ENCODE assay signal across 8 mouse cellular contexts in genomic region chr4:108847715-108848504, GRCm38 (mm10). TPM values are rescaled to one million over a fixed set of nuclear protein-coding genes. Genes with fewer than 3 reads are reported as not detected.
DNase-seq lines count a peak whose midpoint lies in the region; ATAC-seq lines count a peak whose summit lies in the region.

Kti12 (plus strand) TSS chr4:108847785.

- H3K4me1 ChIP-seq in forebrain, embryonic 11.5 days (replicated peaks; ENCODE audit: control insufficient read depth, insufficient read depth, low read length), result peaks cover 6% of the 10 kb centered on the region; the same call in 1 of the 2 replicates
- H3K4me1 ChIP-seq in heart, embryonic 16.5 days (ENCODE audit: control insufficient read depth, insufficient read depth, low read length), result peaks cover 13% of the 10 kb centered on the region
- peaks cover 30% of the 10 kb centered on the region for H3K4me1 ChIP-seq in liver, embryonic 15.5 days (replicated peaks)
- peaks cover 13% of the 10 kb centered on the region for H3K4me1 ChIP-seq in neural tube, embryonic 12.5 days

- H3K9ac ChIP-seq in forebrain, embryonic 11.5 days (ENCODE audit: low read length), result peak within 1 kb of the TSS; percentile 79
- peak within 1 kb of the TSS; percentile 84 for H3K9ac ChIP-seq in heart, embryonic 16.5 days (ENCODE audit: low read length)
- peak within 1 kb of the TSS; percentile 78 for H3K9ac ChIP-seq in liver, embryonic 15.5 days
- H3K9ac ChIP-seq in neural tube, embryonic 12.5 days, result peak within 1 kb of the TSS; percentile 86

- under 1% methylated on average over 77 of the region's 77 CpGs for WGBS in forebrain, embryonic 11.5 days
- WGBS in heart, embryonic 16.5 days, result under 1% methylated on average over 77 of the region's 77 CpGs
- under 1% methylated on average over 77 of the region's 77 CpGs for WGBS in liver, embryonic 15.5 days (ENCODE audit: insufficient replicate concordance)
- under 1% methylated on average over 77 of the region's 77 CpGs for WGBS in neural tube, embryonic 12.5 days

- peak within 1 kb of the TSS; percentile 79 for H3K27ac ChIP-seq in forebrain, embryonic 11.5 days (ENCODE audit: low read depth, low read length)
- peak within 1 kb of the TSS; percentile 89 for H3K27ac ChIP-seq in heart, embryonic 16.5 days (ENCODE audit: low read length)
- H3K27ac ChIP-seq in liver, embryonic 15.5 days (replicated peaks), result peak within 1 kb of the TSS; percentile 82
- H3K27ac ChIP-seq in neural tube, embryonic 12.5 days, result peak within 1 kb of the TSS; percentile 57; the same call in 1 of the 2 replicates

- peak; percentile 83 for ATAC-seq in forebrain, embryonic 11.5 days (replicated peaks; ENCODE audit: low FRiP score)
- ATAC-seq in heart, embryonic 16.5 days (replicated peaks; ENCODE audit: extremely low read depth, insufficient read depth, low FRiP score), result peak; percentile 87
- peak; percentile 81 for ATAC-seq in liver, embryonic 15.5 days (ENCODE audit: insufficient read depth)
- ATAC-seq in neural tube, embryonic 12.5 days (ENCODE audit: low FRiP score, low read depth), result peak; percentile 85

- DNase-seq in CD8-positive naive resting alpha-beta T cell, adult 2 months (ENCODE audit: low read depth in 2 of 2, low spot score in 2 of 2), result peak; percentile 59 to 70
- DNase-seq in c-Kit-positive CD71-negative TER-119-negative erythroid progenitor cells, embryonic 14.5 days (ENCODE audit: low read depth), result peak; percentile 67
- peak; percentile 84 for DNase-seq in forebrain, embryonic 11.5 days (ENCODE audit: low spot score)
- DNase-seq in kidney, postnatal 36 days, result peak; percentile 89 to 90
- DNase-seq in telencephalon, adult 2 months (ENCODE audit: low read depth, low spot score), result peak; percentile 93

- no peaks in the 10 kb centered on the region for H3K27me3 ChIP-seq in forebrain, embryonic 11.5 days (ENCODE audit: control insufficient read depth, insufficient read depth, low read length)
- no peaks in the 10 kb centered on the region for H3K27me3 ChIP-seq in heart, embryonic 16.5 days (ENCODE audit: control insufficient read depth, insufficient read depth, low read length)
- H3K27me3 ChIP-seq in liver, embryonic 15.5 days, result no peaks in the 10 kb centered on the region
- H3K27me3 ChIP-seq in neural tube, embryonic 12.5 days (replicated peaks), result no peaks in the 10 kb centered on the region

- no peaks in the 10 kb centered on the region for H3K9me3 ChIP-seq in forebrain, embryonic 11.5 days (ENCODE audit: control insufficient read depth, low read length)
- no peaks in the 10 kb centered on the region for H3K9me3 ChIP-seq in heart, embryonic 16.5 days (replicated peaks; ENCODE audit: control insufficient read depth, low read length)
- no peaks in the 10 kb centered on the region for H3K9me3 ChIP-seq in liver, embryonic 15.5 days (replicated peaks)
- no peaks in the 10 kb centered on the region for H3K9me3 ChIP-seq in neural tube, embryonic 12.5 days

- peak within 1 kb of the TSS; percentile 88 for H3K4me3 ChIP-seq in forebrain, embryonic 11.5 days (ENCODE audit: low read depth, low read length)
- peak within 1 kb of the TSS; percentile 79 for H3K4me3 ChIP-seq in heart, embryonic 16.5 days (ENCODE audit: low read length)
- peak within 1 kb of the TSS; percentile 96 for H3K4me3 ChIP-seq in liver, embryonic 15.5 days (replicated peaks)
- peak within 1 kb of the TSS; percentile 90 for H3K4me3 ChIP-seq in neural tube, embryonic 12.5 days

- H3K36me3 ChIP-seq in forebrain, embryonic 11.5 days (ENCODE audit: control insufficient read depth, insufficient read depth, low read length), result no peaks in the 10 kb centered on the region
- H3K36me3 ChIP-seq in heart, embryonic 16.5 days (ENCODE audit: control insufficient read depth, insufficient read depth), result no peaks in the 10 kb centered on the region
- no peaks in the 10 kb centered on the region for H3K36me3 ChIP-seq in liver, embryonic 15.5 days (replicated peaks)
- peaks cover 3% of the 10 kb centered on the region; the same call in 1 of the 2 replicates for H3K36me3 ChIP-seq in neural tube, embryonic 12.5 days

- peak within 1 kb of the TSS; percentile 98 for H3K4me2 ChIP-seq in forebrain, embryonic 11.5 days (ENCODE audit: low read depth, low read length, severe bottlenecking)
- peak within 1 kb of the TSS; percentile 92 for H3K4me2 ChIP-seq in heart, embryonic 16.5 days (ENCODE audit: low read depth, low read length)
- peak within 1 kb of the TSS; percentile 94 for H3K4me2 ChIP-seq in liver, embryonic 15.5 days
- H3K4me2 ChIP-seq in neural tube, embryonic 12.5 days (replicated peaks), result peak within 1 kb of the TSS; percentile 98

RNA-seq across cellular contexts. Expression of gene Kti12, which starts in this region (rescaled TPM):
- polyA plus RNA-seq in forebrain, embryonic 11.5 days (2014; fragmentation: Nextera tagmentation; extraction: Ambion mirVana), result 46.8 and 48.9 TPM in 2 replicates
- 28.3 and 30.1 TPM in 2 replicates for polyA plus RNA-seq in heart, embryonic 16.5 days (2015; fragmentation: Nextera tagmentation; extraction: Ambion mirVana)
- 36.6 and 41.1 TPM in 2 replicates for polyA plus RNA-seq in liver, embryonic 15.5 days (2015; fragmentation: Nextera tagmentation; extraction: Ambion mirVana)
- polyA plus RNA-seq in neural tube, embryonic 12.5 days (2016; fragmentation: Nextera tagmentation; extraction: Ambion mirVana), result 38.6 and 40.5 TPM in 2 replicates

Comparison
In these comparisons a context has a peak if more than half of its experiments do, and no peak if none do; other contexts are left out.
1. Peak in every context shown above with its lines: DNase-seq, ATAC-seq, H3K4me3 ChIP-seq and H3K27ac ChIP-seq.